Mouse (Mus musculus) ES-Bruce4 (cell line): ENCODE data around the gene Icam2.

Experiments used
- CTCF ChIP-seq: IDR thresholded peaks from one replicate; pipeline ENCODE4 v1.8.1; 2011; ENCODE audit warnings: low read depth, low read length
- POLR2A ChIP-seq: IDR thresholded peaks from one replicate; pipeline ENCODE4 v1.8.1; 2011; ENCODE audit warnings: low read length; ENCODE audit not compliant: insufficient read depth

DNA sequence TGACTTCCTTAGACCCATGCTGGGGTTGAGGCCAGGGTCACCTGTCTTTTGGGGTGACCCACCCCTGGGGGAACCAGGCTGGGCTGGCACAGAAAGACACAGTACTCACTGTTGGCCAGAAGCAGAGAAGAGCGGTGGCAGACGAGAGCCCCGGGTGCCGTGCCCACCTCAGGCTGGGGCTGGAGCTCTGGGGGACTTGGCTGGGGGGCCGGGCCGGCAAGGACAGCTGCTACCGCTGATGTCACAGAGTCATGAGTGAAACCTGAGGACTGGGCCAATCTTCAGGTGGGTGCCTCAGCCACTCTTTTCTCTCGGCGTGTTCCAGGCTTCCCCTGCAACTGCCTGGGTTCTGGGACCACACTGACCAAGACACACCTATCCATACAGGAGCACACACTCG lies 22.5 kb downstream of the Icam2 start, which contains the start of gene Prr29:
- no peak for TF ChIP-seq CTCF
- TF ChIP-seq POLR2A, result no peak
